Mouse (Mus musculus) lung, postnatal 0 days (tissue): ENCODE measurements around the gene Zeb2.

Experiments used
- CTCF ChIP-seq: IDR thresholded peaks from 2 replicates; pipeline ENCODE4 v1.5.1; 2016; ENCODE audit warnings: antibody characterized with exemption, mild to moderate bottlenecking
- EP300 ChIP-seq: IDR thresholded peaks from 2 replicates; pipeline ENCODE4 v1.6.1; 2016; ENCODE audit warnings: antibody characterized with exemption, mild to moderate bottlenecking, control low read depth

DNA sequence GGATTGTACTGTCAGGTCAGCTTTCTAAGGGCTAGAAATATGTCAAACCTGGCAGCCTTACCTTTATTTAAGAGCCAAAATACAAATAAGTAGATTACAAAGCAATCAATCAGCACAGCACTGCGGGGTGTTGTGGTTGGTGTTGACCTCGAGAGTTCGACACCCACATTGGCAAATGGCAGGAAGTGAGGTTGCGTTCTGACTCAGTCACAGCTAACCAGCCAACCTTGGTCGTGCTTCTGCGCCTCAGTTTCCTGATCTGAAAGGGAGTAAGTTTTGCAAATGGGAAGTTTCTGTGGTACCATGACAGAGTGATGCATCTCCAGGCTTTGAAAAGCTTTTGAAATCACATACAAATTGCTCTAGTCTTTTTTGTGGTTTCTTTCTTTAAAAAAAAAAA lies 21.7 kb upstream of the Zeb2 start:
- TF ChIP-seq CTCF: no peak
- TF ChIP-seq EP300: no peak
